Mouse (Mus musculus) heart, postnatal 0 days (tissue): ENCODE measurements around the gene Mphosph9.

Source experiments
- CTCF ChIP-seq: IDR thresholded peaks from 2 replicates; pipeline ENCODE4 v1.5.1; 2016; ENCODE audit warnings: antibody characterized with exemption, control low read depth, low read depth
- EP300 ChIP-seq: IDR thresholded peaks from 2 replicates; pipeline ENCODE4 v1.6.1; 2016; ENCODE audit warnings: antibody characterized with exemption, low read depth

DNA sequence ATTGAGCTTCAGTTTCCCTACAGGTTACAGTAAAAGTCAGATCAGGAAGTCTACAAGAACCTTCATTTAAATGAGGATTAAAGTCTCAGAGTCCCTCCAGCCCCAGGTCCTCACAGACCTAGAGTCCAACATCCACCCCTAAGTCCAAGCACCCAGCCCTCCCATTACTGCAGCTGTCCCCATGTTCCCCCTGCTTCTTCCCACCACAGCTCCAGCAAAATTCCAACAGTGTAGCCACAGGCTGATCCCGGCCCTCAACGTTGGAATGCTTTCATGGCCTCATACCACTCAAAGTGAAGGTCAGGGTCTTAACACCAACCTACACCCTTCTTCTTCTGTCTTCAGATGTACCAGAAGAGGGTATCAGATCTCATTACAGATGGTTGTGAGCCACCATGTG is 116.1 kb downstream of the Mphosph9 start:
- TF ChIP-seq CTCF (no peak), EP300 (no peak; the same call in 1 of the 2 replicates)
